Mouse (Mus musculus) monocyte, adult 2 months (primary cell): ENCODE measurements around the gene Cpa5.
A peak's percentile ranks its signal among the peaks of the same experiment; 100 is the strongest.

Source experiments
- DNase-seq, 2 experiments: peaks; one replicate each; pipeline ENCODE4 v3.0.0; 2022; ENCODE audit warnings: low spot score in 2 of 2, low read depth in 1 of 2

The Cpa5 gene

DNA sequence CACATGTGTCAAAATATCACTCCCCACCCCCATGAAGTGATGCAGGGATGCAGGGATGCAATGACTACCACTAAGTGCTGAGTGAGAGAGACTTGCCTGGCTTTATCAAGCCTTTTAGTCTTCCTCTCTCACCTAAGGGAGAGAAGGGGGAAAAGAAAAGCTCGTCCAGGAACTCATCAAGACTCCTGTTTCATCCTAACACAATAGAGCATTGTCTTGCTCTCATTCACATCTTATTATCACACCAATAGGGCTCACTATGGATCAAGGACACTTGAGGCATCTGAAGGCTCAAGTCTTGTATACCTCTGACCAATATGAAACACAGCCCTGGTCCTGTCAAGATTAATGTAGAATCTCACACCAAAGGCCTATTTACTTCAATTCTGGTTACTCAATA lies 9.8 kb upstream of the Cpa5 start:
- DNase-seq, result no peak

DNA sequence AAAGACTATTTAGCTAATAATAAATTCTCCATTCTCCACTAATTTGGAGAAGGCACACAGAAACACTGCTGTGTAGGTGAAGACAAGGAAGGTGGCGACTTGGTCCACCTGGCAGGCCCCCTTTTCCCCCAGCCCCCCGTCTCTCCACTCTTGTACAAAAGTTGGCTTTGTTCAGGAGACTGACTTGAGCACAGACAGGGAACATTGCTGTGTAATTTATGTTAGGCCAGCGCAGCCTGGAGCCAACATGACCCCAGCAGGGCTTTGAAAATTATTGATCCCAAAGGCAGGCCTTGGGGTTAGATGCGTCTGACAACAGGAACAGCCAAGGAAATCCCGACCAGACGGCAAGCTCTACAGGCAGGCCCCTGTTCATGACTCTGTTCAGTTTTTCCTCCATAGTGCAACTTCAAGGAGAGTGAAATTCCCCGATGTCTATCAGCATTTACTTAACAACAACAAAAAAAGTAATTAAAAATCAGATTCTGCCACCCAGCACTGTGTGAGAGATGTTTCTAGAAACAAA lies 6.4 kb upstream of the Cpa5 start:
- DNase-seq, result no peak

DNA sequence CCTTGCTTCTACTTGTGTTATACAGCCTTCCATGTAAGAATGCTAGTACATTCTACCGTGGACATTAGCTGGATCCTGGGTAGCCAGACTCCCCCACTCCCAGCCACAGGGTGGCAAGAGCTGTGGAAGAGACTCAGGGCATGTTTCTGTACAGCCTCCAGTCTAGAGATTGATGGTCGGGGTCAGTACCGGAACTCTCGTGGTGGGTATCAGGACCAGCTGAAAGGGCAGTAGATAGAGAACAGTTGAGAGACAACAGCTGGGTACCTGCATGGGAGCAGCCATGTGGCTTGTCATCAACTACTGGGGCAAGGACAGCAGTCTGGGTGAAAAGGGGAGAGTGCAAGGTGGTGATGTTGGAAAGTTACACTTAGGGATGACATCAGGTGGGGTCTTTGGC lies 5.7 kb upstream of the Cpa5 start:
- DNase-seq, result no peak

DNA sequence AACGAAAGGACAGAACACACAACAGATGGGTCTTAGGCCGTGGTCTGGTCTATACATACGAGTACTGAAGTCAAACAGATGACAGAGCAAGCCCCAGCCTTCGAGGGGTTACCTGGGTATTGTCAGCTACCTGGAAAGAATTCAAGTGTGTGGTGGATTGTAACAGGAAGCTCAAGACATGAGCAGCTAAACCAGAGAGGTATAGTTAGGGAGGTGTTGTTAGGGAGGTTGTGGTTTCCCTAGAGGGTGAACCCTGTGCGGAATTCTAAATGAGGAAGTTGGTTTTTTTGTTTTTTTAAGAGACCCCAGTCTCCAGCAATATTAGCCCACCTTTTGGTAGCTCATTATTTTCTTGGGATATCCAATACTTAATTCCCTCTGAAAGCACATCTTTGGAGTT lies 5.1 kb upstream of the Cpa5 start:
- no peak for DNase-seq

DNA sequence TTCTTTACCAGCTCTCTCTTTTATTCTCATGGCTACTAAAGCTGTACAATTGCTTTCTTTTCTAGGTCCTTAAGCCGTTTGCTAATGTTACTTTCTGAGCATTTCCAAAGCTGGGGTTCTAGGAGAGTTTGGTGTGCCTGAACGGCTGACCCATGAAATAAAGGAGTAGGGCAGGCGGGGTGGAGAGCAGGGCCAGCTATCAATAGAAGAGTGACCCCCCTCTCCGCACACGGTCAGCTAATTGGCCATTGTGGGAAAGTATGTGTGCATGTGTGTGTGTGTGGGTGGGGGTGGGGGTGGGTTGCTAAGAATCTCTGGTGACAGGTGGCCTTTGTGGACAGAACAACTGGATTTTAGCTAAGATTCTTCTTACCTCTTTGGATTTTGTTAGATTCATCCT lies 402 bp downstream of the Cpa5 start:
- no peak for DNase-seq

DNA sequence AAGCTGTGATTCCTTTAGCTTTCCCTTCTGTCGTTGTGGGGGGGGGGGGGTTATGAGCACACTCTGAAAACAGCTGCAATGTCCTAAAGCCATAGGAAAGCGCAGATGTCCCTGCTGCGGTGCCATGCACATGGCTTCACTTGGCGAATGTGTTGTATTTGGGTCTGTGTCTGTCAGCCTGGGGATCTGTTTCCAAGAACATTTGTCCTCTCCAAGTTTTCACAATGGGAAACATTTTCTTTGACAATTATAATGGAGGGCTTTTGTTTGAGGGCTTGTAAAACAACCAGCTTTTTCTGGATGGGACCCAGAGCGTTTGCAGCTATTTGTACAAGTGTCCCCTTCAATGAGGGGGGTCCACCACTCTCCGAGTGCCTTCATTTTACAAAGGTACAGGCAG lies 3.4 kb downstream of the Cpa5 start:
- DNase-seq, result no peak

DNA sequence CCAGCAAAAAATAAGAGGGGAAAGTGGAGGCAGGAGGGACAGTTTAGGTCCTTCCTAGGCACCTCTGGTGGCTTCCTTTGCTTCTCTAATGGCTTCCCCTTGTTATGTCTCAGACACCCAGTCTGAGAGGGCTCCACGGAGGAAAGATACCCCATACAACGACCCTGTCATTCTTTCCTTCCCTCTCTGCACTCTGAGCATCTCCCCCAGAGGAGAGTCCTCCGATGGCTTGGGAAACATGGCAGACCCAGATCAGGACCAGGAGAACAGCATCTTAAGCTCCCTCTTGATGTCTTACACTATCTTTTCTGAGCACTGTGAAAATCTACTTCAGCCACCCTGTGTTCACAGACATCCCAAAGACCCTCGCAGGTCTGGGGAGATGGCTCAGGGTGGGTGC lies 4.9 kb downstream of the Cpa5 start:
- no peak for DNase-seq

DNA sequence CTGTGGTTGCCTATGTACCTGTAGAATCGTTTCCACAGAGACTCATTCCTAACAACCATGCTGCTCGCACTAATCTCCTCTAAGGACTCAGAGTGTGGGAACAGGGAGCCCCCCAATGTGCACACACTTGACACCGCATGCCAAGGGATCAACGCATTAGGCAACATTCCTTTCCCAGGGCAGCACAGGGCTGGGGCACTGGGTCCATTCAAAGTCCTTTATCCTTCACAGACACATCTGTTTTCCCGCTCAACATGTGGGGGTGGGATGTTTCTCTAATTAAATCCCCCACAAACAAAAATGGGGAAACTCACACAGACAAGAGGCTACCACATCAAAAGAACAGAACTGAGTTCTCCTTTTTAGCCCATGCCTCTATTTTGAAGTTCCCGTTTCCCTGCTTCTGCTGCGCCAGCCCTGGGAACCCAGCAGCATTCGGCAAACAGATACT lies 5.7 kb downstream of the Cpa5 start:
- peak in 1 of 2 experiments; percentile 16 for DNase-seq

DNA sequence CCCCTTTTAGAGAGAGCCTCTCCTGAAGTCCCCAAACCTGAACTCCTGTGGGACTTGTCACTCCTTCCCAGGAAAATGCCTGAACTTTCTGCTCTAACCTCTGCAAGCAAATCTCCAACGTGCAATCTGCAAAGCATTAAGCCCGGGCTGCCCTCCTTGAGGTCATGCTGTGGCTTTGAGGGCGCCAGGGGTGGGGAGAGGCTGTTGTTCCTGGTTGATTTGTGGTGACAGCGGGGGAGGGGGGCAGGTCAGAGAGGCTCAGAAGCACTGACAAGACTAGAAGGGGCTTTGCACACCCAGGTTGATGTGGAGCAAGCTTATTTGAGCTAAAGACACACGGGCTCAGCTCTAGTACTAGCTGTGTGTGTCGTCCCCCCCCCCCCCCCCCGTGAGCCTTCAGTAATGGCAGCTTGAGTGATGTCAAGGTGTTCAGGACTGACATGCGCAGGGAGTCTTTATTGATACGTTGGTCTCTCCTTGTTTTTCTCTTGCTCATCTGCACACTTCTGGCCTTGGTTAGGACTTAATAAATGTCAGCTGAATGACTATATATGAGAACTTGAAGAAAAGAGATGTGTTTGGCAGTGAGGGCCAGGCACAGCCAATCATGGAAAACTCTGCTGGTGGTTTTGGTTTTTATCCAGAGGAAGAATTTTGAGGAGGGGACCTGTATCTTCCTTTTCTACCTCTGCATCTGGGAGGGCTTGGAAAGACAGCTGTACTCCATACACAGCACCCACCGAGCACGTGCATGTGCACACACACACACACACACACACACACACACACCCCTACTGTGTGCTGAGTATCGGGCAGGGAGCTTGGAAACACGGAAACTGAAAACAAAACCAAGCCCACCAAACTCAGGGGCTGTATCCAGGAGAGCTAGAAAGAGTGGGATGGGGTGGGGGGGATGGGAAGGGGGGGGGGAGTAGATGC lies 6.5 kb downstream of the Cpa5 start:
- DNase-seq, result no peak

DNA sequence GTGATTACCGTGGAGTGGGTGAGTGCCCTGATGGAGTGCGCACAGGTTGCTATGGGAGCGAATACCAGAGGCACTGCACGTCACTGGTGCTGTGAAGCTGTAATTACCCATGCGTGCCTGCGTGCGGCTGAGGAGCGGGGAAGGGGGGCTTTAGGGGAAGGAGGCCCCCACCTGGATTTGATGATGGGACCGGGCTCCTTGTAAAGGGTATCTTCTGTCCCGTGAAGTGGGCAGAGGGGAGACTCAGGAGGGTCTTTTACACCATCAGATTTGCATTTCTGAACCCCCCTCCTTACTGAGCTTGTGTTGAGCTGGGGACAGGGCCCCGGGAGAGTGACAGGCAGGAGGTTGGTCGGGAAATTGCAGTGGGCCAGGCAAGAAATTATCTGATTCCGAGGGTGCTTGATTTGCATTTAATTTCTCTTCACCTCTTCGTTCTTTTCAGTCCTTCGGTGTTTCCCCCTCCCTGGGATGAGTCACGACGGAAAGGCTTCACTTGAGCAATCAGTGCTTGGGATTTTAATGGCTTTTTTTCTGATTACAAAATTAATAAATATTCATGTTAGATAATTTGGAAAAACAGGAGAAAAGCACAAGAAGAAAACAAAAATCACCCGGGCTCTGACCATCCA lies 7.3 kb downstream of the Cpa5 start:
- DNase-seq, result no peak

DNA sequence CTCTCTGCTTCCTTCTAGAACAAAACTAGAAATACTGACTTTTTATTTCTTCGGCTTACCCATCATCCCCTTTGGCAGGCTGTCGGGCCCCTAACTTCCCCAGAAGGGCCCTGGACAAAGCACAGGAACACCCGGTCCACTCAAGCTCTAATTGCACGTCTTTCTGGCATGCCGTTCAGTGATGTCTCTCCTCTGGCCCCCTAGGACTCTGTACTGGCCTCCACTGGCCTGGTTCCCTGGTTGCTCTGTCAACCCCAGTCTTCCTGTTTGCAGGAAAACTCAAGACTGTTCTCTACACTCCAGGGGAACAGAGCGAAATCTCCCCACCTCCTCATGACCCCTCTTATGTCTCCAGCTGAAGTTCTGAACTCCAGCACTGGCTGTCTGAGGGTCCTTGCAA lies 7.9 kb downstream of the Cpa5 start:
- DNase-seq, result no peak

DNA sequence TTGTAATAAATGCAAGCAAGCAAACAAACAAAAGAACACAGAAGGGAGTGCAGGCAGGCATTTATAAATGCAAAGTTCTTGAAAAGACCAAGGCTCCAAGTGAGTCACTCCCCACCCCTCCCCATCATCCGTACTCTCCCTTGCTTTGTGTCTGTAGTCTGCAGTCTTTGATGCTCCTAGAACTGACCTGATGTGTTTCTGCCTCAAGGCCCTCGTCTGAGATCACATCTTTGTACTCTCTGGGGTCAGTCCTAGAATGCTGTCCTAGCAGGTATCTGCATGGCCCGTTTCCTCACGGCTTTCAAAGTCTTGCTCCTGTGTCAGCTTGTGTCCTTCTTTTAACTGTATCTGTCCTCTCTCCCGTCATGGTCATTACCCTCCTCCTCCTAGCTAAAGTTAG lies 8.8 kb downstream of the Cpa5 start:
- no peak for DNase-seq

DNA sequence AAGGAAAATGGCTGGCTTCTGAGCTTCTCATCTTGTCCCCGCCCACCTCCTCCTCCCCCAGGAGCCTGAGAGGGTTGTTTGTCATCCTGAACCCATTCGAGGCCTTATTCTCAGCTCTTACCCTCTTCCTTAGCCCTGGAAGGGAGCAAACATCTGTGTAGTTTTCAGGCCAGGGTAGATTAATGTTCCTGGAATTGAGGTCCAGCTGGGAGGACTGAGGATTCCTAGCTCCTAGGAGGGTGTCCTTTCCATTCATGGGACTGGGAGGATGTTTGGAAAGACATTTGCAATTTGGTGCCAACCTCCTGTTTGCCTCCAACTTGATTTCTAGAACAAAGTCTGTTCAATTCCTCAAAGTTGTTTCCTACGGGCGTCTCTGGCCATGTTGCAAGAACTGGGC lies 9.8 kb downstream of the Cpa5 start:
- DNase-seq, result no peak

DNA sequence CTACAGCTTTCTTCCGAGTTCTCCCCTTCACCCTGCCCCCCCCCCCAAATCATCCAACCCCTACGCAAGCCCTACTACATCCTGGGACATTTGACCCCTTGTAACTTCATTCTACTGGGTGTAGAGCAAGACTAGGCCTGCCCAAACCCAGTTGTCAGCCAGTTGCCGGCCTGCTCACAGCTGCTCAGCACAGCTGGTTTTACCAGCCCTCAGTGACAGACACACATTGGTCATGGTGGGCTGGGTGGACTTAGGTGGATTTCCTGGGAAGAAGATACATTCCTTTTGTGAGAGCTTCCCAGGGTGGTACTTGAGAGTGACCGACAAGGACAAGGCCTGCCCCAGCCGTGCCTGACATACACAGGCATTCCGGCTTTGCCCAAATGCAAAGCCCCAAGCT lies 10.2 kb downstream of the Cpa5 start:
- no peak for DNase-seq

DNA sequence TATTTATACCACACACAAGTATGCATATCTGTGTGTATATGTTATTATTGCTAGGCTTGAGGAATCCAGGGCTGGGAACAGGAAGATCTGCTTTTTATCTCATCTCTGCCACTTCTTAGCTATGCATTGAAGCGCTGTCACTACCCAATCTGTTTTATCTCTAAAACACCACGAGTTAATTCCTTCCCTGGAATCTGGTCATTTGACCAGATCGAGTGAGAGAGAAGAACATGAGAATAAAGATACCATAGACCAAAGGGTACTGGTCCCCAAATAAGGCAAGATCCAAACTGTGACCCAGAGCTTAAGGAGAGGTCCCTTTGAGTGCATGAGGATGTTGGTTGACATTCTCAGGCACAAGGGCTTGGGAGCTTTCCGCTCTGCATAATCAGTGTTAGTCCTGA lies 11.2 kb downstream of the Cpa5 start:
- DNase-seq, result no peak

DNA sequence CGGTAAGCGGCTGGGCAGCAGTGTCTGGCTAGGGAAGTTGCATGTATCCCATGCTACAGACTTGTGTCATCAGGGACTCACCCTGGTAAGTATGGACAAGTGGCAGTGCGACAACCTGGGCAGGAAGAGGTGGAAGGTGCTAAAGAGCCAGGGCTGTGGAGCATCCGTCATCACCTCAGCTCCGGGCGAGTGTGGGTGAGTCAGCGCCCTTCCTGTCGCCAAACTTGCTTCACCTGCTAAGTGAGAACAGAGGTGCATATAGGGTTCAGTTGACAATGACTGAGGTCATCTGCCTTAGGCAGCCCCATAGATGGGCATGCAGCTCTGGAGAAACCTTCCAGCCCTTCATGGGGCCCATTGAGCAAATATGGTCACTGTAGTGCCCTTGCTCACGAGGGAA lies 14.0 kb downstream of the Cpa5 start:
- no peak for DNase-seq

DNA sequence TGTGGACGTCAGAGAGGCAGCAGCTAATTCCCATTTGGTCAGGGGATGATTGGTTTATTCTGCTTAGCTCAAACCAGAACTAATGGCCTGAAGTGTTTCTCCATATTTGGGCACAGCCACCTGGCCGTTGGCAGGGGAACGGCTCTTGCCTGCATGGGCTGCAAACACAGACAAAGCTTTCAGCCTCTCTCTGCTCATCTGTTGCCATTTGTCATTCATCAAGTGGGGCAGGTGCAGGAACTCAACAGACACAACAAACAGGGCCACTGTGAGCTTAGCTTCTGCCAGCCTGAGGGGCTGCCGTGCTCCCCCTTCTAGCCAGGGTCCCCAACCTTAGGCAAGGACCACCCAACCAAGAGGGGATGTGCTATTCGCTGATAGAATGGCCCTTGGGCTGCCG lies 17.3 kb downstream of the Cpa5 start:
- no peak for DNase-seq

DNA sequence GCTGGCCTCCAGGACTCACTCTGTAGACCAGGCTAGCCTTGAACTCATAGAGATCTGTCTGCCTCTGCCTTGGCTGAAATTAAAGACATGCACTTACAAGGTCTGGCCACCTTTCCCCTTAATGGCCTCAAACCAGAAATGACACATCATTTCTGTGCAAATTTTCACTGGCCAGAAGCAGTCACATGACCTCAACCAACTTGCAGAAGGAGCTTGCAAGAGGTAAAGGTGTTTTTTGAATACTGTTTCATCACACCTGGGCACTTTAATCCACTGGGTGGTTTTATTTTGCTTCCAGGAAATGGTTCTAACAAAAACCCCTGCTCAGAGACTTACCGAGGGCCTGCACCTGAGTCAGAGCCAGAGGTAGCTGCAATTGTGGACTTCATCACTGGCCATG lies 19.2 kb downstream of the Cpa5 start:
- no peak for DNase-seq

DNA sequence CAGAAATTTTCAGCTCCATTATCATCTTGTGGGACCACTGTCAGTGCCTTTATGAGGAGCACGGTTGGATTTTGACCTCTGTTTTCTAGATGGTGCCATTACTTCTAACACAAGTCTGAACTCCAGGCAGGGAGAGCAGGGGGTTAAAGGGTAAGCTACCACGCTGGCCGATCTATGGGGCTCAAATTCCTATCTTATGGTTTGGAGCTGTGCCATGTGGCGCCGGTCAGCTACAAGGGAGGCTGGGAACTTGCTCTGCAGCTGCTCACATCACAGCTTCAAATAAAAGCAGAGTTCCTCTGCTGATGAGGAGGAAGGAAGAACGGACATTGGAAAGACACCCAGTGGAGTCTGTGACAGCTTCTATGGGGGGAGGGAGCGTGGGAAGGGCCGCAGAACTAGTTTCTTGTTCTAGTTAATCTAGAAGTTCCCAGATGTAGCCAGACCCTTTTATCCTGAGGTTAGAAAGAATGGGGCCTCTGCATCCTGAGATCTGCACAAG lies 24.6 kb downstream of the Cpa5 start:
- no peak for DNase-seq

DNA sequence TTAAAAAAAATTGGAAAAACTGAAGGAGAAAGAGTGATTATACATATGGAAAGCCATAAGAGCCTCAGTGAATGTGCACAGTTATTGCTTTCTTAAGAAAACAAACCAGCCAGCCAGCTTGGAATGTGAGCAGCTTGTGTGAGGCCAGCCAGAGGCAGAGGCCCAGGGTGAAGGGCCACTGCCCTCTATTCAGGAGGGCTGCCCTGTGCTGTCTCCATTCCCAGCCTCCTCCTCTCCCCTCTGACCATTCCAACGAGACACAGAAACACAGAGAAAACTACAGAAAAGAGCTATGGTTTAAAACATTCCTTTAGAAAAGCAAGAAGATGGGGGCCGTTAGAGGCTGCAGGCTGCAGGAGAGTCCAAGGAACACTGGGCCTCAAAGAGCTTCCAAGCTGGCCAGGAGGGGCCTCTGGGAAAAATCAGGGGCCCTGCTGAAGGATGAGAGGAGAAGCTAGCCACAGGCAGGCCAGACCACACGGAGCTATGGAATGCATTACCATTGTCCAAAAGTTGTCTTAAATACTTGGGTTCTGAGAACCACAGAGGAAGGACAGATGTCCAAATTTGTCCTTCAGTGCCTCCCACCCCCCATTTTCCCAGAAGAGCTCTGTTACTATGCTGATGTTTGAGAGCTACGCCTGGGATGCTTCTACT lies 25.5 kb downstream of the Cpa5 start:
- DNase-seq, result no peak

DNA sequence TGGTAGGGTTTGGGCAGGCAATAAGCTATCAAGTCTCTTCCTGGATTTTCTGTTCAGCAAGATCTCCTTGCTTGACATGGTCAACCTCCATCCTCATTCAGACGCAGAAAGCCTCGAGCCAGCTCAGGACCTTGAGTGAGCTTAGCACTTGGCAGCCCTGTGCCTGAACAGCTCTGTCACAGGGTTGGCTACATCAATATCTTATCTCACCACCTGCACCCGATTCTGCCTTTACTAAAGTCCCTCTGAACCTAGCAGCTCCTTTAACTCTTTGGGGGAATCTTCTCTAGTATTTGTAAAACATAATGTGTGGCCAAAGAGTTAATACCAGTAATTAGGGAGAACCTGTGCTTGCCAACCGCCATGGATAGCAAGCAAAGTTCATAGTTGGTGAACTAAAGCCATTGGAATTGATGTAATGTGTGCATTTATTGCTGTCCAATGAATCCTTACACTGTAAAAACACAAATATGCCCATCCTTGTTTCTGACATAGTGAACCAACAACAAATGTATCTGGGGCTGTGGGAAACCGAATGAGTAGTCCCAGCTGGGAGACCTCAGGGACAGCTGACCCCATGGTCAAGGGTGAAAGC lies 28.0 kb downstream of the Cpa5 start, which contains the start of gene Cpa1:
Cpa1 (plus strand) TSS at position 545 of the 595 bp plus-strand sequence.
- no peak for DNase-seq
